Mouse (Mus musculus) forebrain, postnatal 0 days (tissue): ENCODE data around the gene Slc22a7. TPM values are rescaled to one million over a fixed set of nuclear protein-coding genes. Genes with fewer than 3 reads are reported as not detected.
A peak's percentile ranks its signal among the peaks of the same experiment; 100 is the strongest.

Experiments used
- ATAC-seq: fragments of 200-750 bp; cut with Nextera tagmentation; 2 replicates; pipeline ENCODE4 v1.8.0; 2017; ENCODE audit warnings: mild to moderate bottlenecking, moderate library complexity
- DNase-seq: peaks from one replicate; pipeline ENCODE4 v3.0.0-alpha.2; 2015
- H3K27ac ChIP-seq: fragments of 300-500 bp; sonication (generic); 2 replicates; pipeline ENCODE4 v1.5.1; 2014; ENCODE audit warnings: low read depth, mild to moderate bottlenecking, antibody characterized with exemption, low read length, moderate library complexity, mixed read lengths
- H3K27me3 ChIP-seq: fragments of 300-500 bp; sonication (generic); 2 replicates; pipeline ENCODE4 v1.6.1; 2014; ENCODE audit warnings: mild to moderate bottlenecking, low read length, mixed read lengths; ENCODE audit not compliant: insufficient read depth
- H3K36me3 ChIP-seq: fragments of 300-500 bp; sonication (generic); 2 replicates; pipeline ENCODE4 v1.6.1; 2014; ENCODE audit warnings: mild to moderate bottlenecking, moderate library complexity; ENCODE audit not compliant: insufficient read depth
- H3K4me1 ChIP-seq: fragments of 300-500 bp; sonication (generic); 2 replicates; pipeline ENCODE4 v1.6.1; 2014; ENCODE audit warnings: antibody characterized with exemption; ENCODE audit not compliant: insufficient read depth
- H3K4me2 ChIP-seq: fragments of 300-500 bp; sonication (generic); 2 replicates; pipeline ENCODE4 v1.6.1; 2014; ENCODE audit warnings: low read depth, mild to moderate bottlenecking, moderate library complexity
- H3K4me3 ChIP-seq: fragments of 300-500 bp; sonication (generic); 2 replicates; pipeline ENCODE4 v1.5.1; 2014; ENCODE audit warnings: low read depth, low read length, mixed read lengths
- H3K9ac ChIP-seq: fragments of 300-500 bp; sonication (generic); 2 replicates; pipeline ENCODE4 v1.6.1; 2014; ENCODE audit warnings: mild to moderate bottlenecking
- H3K9me3 ChIP-seq: fragments of 300-500 bp; sonication (generic); 2 replicates; pipeline ENCODE4 v1.6.1; 2016; ENCODE audit warnings: low read length
- CTCF ChIP-seq: sonication (generic); IDR thresholded peaks from 2 replicates; pipeline ENCODE4 v1.5.1; 2016; ENCODE audit warnings: antibody characterized with exemption, control low read depth, low read depth
- WGBS: fragments of 180-500 bp; shearing (Covaris S2); extraction: QIAGEN DNeasy Blood & Tissue Kit; methylation state at CpG from one replicate; pipeline ENCODE4 v1.1.7; 2014; 5-methylcytosine and 5-hydroxymethylcytosine counted together
- polyA plus RNA-seq: library from polyadenylated mRNA; unstranded; fragments of >200 nt; fragmentation: Nextera tagmentation; extraction: Ambion mirVana; gene quantifications from 2 replicates; pipeline ENCODE4 v1.2.1, GENCODE M21; 2015
- total RNA-seq: library from RNA; depleted of rRNA; stranded (reverse); fragments of >200 nt; gene quantifications from 2 replicates; pipeline ENCODE4 v1.2.3, GENCODE M21; 2014; rRNA removed

The Slc22a7 gene
- total and polyA plus RNA-seq, 2 experiments from 2014 or later, result 0.11 to 0.24 TPM

GRCm38 (mm10) chr17:46418628-46419027 is 19.6 kb downstream of the Slc22a7 start:
- no peak overlapping the region for H3K4me3 ChIP-seq
- H3K27ac ChIP-seq, result no peak overlapping the region
- TF ChIP-seq CTCF, result no peak
- no peak overlapping the region for H3K9ac ChIP-seq
- no peaks in the 10 kb centered on the region for H3K9me3 ChIP-seq
- H3K4me2 ChIP-seq, result no peak overlapping the region
- H3K27me3 ChIP-seq, result no peaks in the 10 kb centered on the region
- WGBS, result 46% methylated on average over 5 of the region's 5 CpGs
- H3K36me3 ChIP-seq, result peaks cover 13% of the 10 kb centered on the region; the same call in 1 of the 2 replicates
- no peak for ATAC-seq
- no peaks in the 10 kb centered on the region for H3K4me1 ChIP-seq
- DNase-seq, result no peak

- Histone ChIP-seq H3K4me3 (no peak overlapping the region), H3K36me3 (peaks cover 58% of the 10 kb centered on the region), H3K4me2 (no peak overlapping the region), H3K9ac (no peak overlapping the region), H3K27ac (no peak overlapping the region), H3K9me3 (no peaks in the 10 kb centered on the region), H3K27me3 (no peaks in the 10 kb centered on the region), H3K4me1 (no peaks in the 10 kb centered on the region)
- TF ChIP-seq CTCF, result peak; percentile 58
- ATAC-seq (peak; percentile 42; the same call in 1 of the 2 replicates), DNase-seq (no peak)
- 20% methylated on average over 3 of the region's 3 CpGs for WGBS
These were observed 29.8 kb downstream of the Slc22a7 start for GRCm38 (mm10) chr17:46408478-46408877.

DNA sequence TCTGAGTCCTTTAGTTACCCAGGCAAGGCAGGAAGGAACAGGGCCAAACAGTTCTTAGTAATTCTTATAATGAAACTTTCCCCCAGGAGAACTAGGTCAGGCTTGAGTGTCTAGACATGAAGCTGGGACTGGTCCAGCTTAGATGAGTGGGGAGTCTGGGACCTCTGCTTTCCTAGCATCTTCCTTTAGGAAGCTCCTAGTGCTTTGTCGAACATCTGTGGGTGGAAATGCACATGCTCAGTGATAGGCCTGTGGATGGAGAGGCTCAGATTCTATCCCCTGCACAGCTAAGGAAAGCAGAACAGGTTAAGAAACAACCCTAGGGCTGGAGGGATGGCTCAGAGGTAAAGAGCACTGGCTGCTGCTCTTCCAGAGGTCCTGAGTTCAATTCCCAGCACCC is 43.6 kb downstream of the Slc22a7 start:
- Histone ChIP-seq H3K9ac (no peak overlapping the region), H3K4me2 (no peak overlapping the region), H3K4me3 (no peak overlapping the region), H3K27me3 (no peaks in the 10 kb centered on the region), H3K27ac (no peak overlapping the region), H3K36me3 (peaks cover 33% of the 10 kb centered on the region), H3K9me3 (no peaks in the 10 kb centered on the region), H3K4me1 (no peaks in the 10 kb centered on the region)
- TF ChIP-seq CTCF, result no peak
- DNase-seq (no peak), ATAC-seq (no peak)
- WGBS, result 81% methylated on average over 1 of the region's 1 CpGs

DNA sequence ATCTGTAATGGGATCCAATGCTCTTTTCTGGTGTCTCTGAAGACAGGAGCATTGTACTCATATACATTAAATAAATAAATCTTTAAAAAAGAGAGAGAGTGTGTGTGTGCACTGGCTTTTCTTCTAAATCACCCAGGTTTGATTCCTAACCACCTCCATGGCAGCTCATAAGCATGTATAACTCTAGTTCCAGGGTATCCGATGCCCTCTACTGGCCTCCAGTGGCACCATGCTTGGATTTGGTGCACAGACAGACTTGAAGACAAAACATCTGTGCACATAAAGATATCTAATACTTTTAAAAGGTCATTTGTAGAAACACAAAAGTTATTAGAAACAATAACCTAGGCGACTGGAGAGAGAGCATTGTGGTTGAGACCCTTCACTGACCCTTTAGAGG is 45.2 kb downstream of the Slc22a7 start:
- Histone ChIP-seq H3K4me3 (no peak overlapping the region), H3K27ac (no peak overlapping the region), H3K27me3 (no peaks in the 10 kb centered on the region), H3K36me3 (peaks cover 26% of the 10 kb centered on the region), H3K9ac (no peak overlapping the region), H3K4me1 (no peaks in the 10 kb centered on the region), H3K9me3 (no peaks in the 10 kb centered on the region), H3K4me2 (no peak overlapping the region)
- 47% methylated on average over 2 of the region's 2 CpGs for WGBS
- DNase-seq, result peak; percentile 65
- peak; percentile 74 for TF ChIP-seq CTCF
- ATAC-seq, result no peak

DNA sequence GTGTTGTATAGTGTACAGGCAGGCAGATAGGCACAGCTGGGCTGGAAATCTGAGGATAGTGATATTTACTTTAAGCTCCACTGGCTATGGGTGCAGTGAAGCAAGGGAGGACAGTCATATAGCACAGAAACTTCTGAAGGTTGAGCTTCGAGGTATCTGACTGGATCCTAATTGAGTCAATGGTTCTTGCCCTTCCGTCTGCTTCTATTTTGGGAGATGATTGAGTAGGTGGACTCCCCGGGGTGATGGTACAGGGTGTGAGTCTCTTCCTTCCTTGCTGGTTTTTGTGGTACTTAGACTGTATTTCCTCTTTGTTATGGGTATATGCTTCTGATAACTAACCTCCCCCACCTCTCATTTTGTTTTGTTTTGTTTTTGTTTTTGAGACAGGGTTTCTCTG is 50.1 kb downstream of the Slc22a7 start:
- ATAC-seq (no peak), DNase-seq (no peak)
- Histone ChIP-seq H3K27me3 (no peaks in the 10 kb centered on the region), H3K27ac (no peak overlapping the region), H3K4me1 (peaks cover 14% of the 10 kb centered on the region; the same call in 1 of the 2 replicates), H3K4me3 (no peak overlapping the region), H3K9me3 (no peaks in the 10 kb centered on the region), H3K4me2 (no peak overlapping the region), H3K9ac (no peak overlapping the region), H3K36me3 (peaks cover 15% of the 10 kb centered on the region; the same call in 1 of the 2 replicates)
- TF ChIP-seq CTCF, result no peak
- WGBS, result 83% methylated on average over 3 of the region's 3 CpGs

DNA sequence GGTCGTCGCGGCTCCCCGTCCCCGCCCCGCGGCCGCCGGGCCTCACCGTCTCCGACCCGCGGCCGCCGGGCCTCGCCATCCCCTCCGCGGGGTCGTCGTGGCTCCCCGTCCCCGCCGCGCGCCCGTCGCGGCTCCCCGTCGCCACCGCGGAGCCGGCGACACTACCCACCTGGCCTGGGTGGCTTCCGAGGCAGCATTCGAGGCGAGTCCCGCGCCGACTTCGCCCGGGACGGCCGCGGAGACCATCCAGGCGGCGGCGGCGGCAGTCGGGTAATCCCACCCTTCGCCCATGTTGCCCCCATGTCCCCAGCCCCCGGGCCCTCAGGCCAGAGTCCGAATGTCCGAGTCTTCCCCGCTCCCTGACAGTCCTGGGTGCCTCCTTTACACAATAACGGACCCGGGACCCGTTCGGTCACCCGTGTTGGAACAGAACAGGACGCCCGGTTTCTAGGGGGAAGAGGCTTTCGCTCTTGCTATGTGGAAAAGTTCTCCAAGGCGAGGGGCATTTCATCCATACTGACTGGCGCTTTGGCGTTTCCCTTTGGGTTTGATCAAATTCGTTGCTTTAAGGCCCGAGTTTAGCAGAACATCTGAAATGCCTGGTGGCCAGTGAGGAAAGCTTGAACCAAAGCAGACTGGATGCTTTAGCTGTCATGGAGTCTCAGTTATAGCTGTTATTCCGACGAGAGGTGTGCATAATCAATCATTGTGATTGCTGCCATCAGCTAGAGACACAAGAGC is 54.0 kb downstream of the Slc22a7 start:
- no peak for TF ChIP-seq CTCF
- Histone ChIP-seq H3K4me2 (peak overlapping the region; percentile 79), H3K4me1 (peaks cover 14% of the 10 kb centered on the region; the same call in 1 of the 2 replicates), H3K9ac (peak overlapping the region; percentile 88), H3K4me3 (peak overlapping the region; percentile 85), H3K27ac (peak overlapping the region; percentile 89), H3K27me3 (no peaks in the 10 kb centered on the region), H3K9me3 (no peaks in the 10 kb centered on the region), H3K36me3 (peaks cover 10% of the 10 kb centered on the region; the same call in 1 of the 2 replicates)
- ATAC-seq, result peak; percentile 32; the same call in 1 of the 2 replicates
- WGBS, result 4% methylated on average over 69 of the region's 70 CpGs
- peak; percentile 42 for DNase-seq

DNA sequence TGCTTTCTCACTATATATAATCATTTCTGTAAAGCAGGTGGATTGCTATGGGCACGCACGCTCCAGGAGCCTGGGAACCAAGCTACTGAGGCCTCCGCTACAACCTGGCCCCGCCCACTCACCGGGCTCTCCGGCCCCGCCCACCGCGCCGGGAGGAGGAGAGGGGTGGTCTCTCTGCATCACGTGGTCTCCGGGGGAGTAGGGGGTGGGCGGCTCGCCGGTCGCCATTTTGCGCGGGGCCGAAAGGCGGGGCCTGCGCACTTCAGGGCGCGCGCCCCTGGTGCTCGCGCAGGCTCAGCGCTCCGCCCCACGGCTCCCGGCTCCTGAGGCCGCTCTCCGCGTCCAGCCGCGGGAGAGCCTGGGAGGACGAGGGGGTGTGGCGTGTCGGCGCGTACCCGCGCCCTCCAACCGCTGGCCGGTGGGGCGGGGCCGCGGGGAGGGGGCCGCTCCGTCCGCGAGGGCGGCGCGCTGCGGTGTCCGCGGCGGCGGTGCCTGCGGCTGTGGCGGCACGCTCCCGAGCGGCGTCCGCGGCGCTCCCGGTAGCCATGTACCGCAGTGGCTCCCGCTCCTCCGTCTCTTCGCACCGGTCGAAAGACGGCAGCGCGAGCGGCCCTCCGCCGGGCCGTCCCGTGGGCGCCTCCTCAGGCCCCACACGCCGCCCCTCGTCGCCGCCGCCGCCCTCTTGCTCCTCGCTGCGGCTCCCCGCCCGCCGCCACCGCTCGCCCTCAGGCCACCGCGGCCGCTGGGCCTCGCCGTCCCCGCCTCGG is 54.8 kb downstream of the Slc22a7 start, which contains the start of gene Zfp318:
Zfp318 (plus strand) TSS at position 438 of the 767 bp plus-strand sequence.
- peak within 1 kb of the TSS; percentile 89 for H3K27ac ChIP-seq
- ATAC-seq, result peak; percentile 97
- 1% methylated on average over 47 of the region's 105 CpGs for WGBS
- peaks cover 14% of the 10 kb centered on the region; the same call in 1 of the 2 replicates for H3K4me1 ChIP-seq
- peak within 1 kb of the TSS; percentile 88 for H3K9ac ChIP-seq
- peak within 1 kb of the TSS; percentile 85 for H3K4me3 ChIP-seq
- DNase-seq, result peak; percentile 96
- peaks cover 10% of the 10 kb centered on the region; the same call in 1 of the 2 replicates for H3K36me3 ChIP-seq
- no peaks in the 10 kb centered on the region for H3K9me3 ChIP-seq
- 0 out of 2 replicates have a peak, but pooled peaks have one; percentile 11 for TF ChIP-seq CTCF
- peak within 1 kb of the TSS; percentile 79 for H3K4me2 ChIP-seq
- H3K27me3 ChIP-seq, result no peaks in the 10 kb centered on the region

Other genes starting within 250 kb of the Slc22a7 start
- 9.6 and 11.7 TPM in 2 replicates for gene Polh, start 235.8 kb downstream of the Slc22a7 start, total RNA-seq
- 3.1 and 4.7 TPM in 2 replicates for gene Polh, start 235.8 kb downstream of the Slc22a7 start, polyA plus RNA-seq
- 52.6 and 61.5 TPM in 2 replicates for gene Xpo5, start 235.7 kb downstream of the Slc22a7 start, total RNA-seq
- gene Xpo5, start 235.7 kb downstream of the Slc22a7 start, polyA plus RNA-seq, result 18.1 and 23.2 TPM in 2 replicates
- gene Polr1c, start 190.4 kb downstream of the Slc22a7 start, total RNA-seq, result 51.1 and 82.9 TPM in 2 replicates
- gene Polr1c, start 190.4 kb downstream of the Slc22a7 start, polyA plus RNA-seq, result 57.6 and 59.6 TPM in 2 replicates
- 15.8 and 16.1 TPM in 2 replicates for gene Yipf3, start 190.4 kb downstream of the Slc22a7 start, total RNA-seq
- gene Yipf3, start 190.4 kb downstream of the Slc22a7 start, polyA plus RNA-seq, result 64.8 and 74.2 TPM in 2 replicates
- 51.5 and 56.6 TPM in 2 replicates for gene Lrrc73, start 184.9 kb downstream of the Slc22a7 start, total RNA-seq
- 36.1 and 37.2 TPM in 2 replicates for gene Lrrc73, start 184.9 kb downstream of the Slc22a7 start, polyA plus RNA-seq
- 25.6 and 36.9 TPM in 2 replicates for gene Tjap1, start 155.4 kb downstream of the Slc22a7 start, total RNA-seq
- gene Tjap1, start 155.4 kb downstream of the Slc22a7 start, polyA plus RNA-seq, result 15.8 and 17.6 TPM in 2 replicates
- gene Dlk2, start 141.0 kb downstream of the Slc22a7 start, total RNA-seq, result 49.9 and 61.3 TPM in 2 replicates
- 16.3 and 16.8 TPM in 2 replicates for gene Dlk2, start 141.0 kb downstream of the Slc22a7 start, polyA plus RNA-seq
- 6.5 and 8.3 TPM in 2 replicates for gene Abcc10, start 110.1 kb downstream of the Slc22a7 start, total RNA-seq
- 3.7 and 5.0 TPM in 2 replicates for gene Abcc10, start 110.1 kb downstream of the Slc22a7 start, polyA plus RNA-seq
- 26.1 and 28.3 TPM in 2 replicates for gene Zfp318, start 54.7 kb downstream of the Slc22a7 start, total RNA-seq
- 11.2 and 17.6 TPM in 2 replicates for gene Zfp318, start 54.7 kb downstream of the Slc22a7 start, polyA plus RNA-seq
- gene Crip3, start 9.5 kb downstream of the Slc22a7 start, total RNA-seq, result 0.52 and 1.1 TPM in 2 replicates
- 2.8 and 4.3 TPM in 2 replicates for gene Crip3, start 9.5 kb downstream of the Slc22a7 start, polyA plus RNA-seq
- gene Ttbk1, start 49.2 kb upstream of the Slc22a7 start, total RNA-seq, result 32.3 and 36.5 TPM in 2 replicates
- 4.2 and 5.6 TPM in 2 replicates for gene Ttbk1, start 49.2 kb upstream of the Slc22a7 start, polyA plus RNA-seq
- gene Dnph1, start 58.3 kb upstream of the Slc22a7 start, total RNA-seq, result 5.9 and 6.1 TPM in 2 replicates
- 14.9 and 16.1 TPM in 2 replicates for gene Dnph1, start 58.3 kb upstream of the Slc22a7 start, polyA plus RNA-seq
- gene Cul9, start 107.9 kb upstream of the Slc22a7 start, total RNA-seq, result 31.9 and 44.4 TPM in 2 replicates
- 9.7 and 13.7 TPM in 2 replicates for gene Cul9, start 107.9 kb upstream of the Slc22a7 start, polyA plus RNA-seq
- gene Srf, start 117.7 kb upstream of the Slc22a7 start, total RNA-seq, result 47.2 and 57.0 TPM in 2 replicates
- 2.3 and 2.4 TPM in 2 replicates for gene Srf, start 117.7 kb upstream of the Slc22a7 start, polyA plus RNA-seq
- gene Ptk7, start 191.0 kb upstream of the Slc22a7 start, total RNA-seq, result 42.4 and 56.6 TPM in 2 replicates
- gene Ptk7, start 191.0 kb upstream of the Slc22a7 start, polyA plus RNA-seq, result 18.9 and 19.7 TPM in 2 replicates
- 31.2 and 32.7 TPM in 2 replicates for gene Klc4, start 207.6 kb upstream of the Slc22a7 start, total RNA-seq
- 20.3 and 21.3 TPM in 2 replicates for gene Klc4, start 207.6 kb upstream of the Slc22a7 start, polyA plus RNA-seq
- 51.4 and 62.9 TPM in 2 replicates for gene Mrpl2, start 207.8 kb upstream of the Slc22a7 start, total RNA-seq
- gene Mrpl2, start 207.8 kb upstream of the Slc22a7 start, polyA plus RNA-seq, result 96.2 and 111 TPM in 2 replicates
- gene Cul7, start 211.9 kb upstream of the Slc22a7 start, total RNA-seq, result 77.0 and 89.9 TPM in 2 replicates
- gene Cul7, start 211.9 kb upstream of the Slc22a7 start, polyA plus RNA-seq, result 20.6 and 24.0 TPM in 2 replicates
- gene Rrp36, start 235.9 kb upstream of the Slc22a7 start, total RNA-seq, result 29.7 and 31.1 TPM in 2 replicates
- 39.4 and 52.1 TPM in 2 replicates for gene Rrp36, start 235.9 kb upstream of the Slc22a7 start, polyA plus RNA-seq
- gene Mea1, start 240.3 kb upstream of the Slc22a7 start, total RNA-seq, result 124 and 169 TPM in 2 replicates
- 280 and 286 TPM in 2 replicates for gene Mea1, start 240.3 kb upstream of the Slc22a7 start, polyA plus RNA-seq
- 71.1 and 77.3 TPM in 2 replicates for gene Klhdc3, start 242.5 kb upstream of the Slc22a7 start, total RNA-seq
- gene Klhdc3, start 242.5 kb upstream of the Slc22a7 start, polyA plus RNA-seq, result 207 and 211 TPM in 2 replicates